Mouse (Mus musculus) heart, adult 2 months (tissue): ENCODE measurements around the gene Cdc34. TPM values are rescaled to one million over a fixed set of nuclear protein-coding genes. Genes with fewer than 3 reads are reported as not detected.

Source experiments
- DNase-seq, 2 experiments: peaks; one replicate each; pipeline ENCODE4 v3.0.0; 2021
- H3K27ac ChIP-seq: fragments of 200-600 bp; 2 replicates; pipeline ENCODE4 v1.8.1; 2022
- H3K27me3 ChIP-seq: fragments of 200-500 bp; 2 replicates; pipeline ENCODE4 v1.6.1; 2012; ENCODE audit warnings: mild to moderate bottlenecking, low read length, inconsistent platforms, mixed read lengths; ENCODE audit not compliant: control insufficient read depth, insufficient read depth
- H3K36me3 ChIP-seq: fragments of 200-500 bp; 2 replicates; pipeline ENCODE4 v1.6.1; 2012; ENCODE audit warnings: low read length, inconsistent platforms; ENCODE audit not compliant: control insufficient read depth, insufficient read depth
- H3K4me1 ChIP-seq: fragments of 200-500 bp; 2 replicates; pipeline ENCODE4 v1.6.1; 2011; ENCODE audit warnings: low read length; ENCODE audit not compliant: control insufficient read depth, insufficient read depth
- H3K4me3 ChIP-seq: fragments of 200-600 bp; 2 replicates; pipeline ENCODE4 v1.8.1; 2022
- H3K79me2 ChIP-seq: fragments of 200-500 bp; replicated peaks from 2 replicates; pipeline ENCODE4 v1.6.1; 2012; ENCODE audit warnings: mild to moderate bottlenecking, inconsistent platforms, low read length, moderate library complexity, mixed read lengths; ENCODE audit not compliant: control insufficient read depth, insufficient read depth
- H3K9ac ChIP-seq: fragments of 200-500 bp; 2 replicates; pipeline ENCODE4 v1.6.1; 2012; ENCODE audit warnings: low read depth, mild to moderate bottlenecking, control low read depth, inconsistent platforms, low read length, mixed read lengths
- CTCF ChIP-seq: fragments of 200-600 bp; IDR thresholded peaks from 2 replicates; pipeline ENCODE4 v1.8.1; 2022; ENCODE audit warnings: antibody characterized with exemption, mild to moderate bottlenecking, moderate library complexity
- EP300 ChIP-seq: fragments of 200-500 bp; IDR thresholded peaks from 2 replicates; pipeline ENCODE4 v1.6.1; 2011; ENCODE audit warnings: low read depth, low read length, control low read depth; ENCODE audit not compliant: insufficient read depth
- POLR2A ChIP-seq: fragments of 200-500 bp; IDR thresholded peaks from 2 replicates; pipeline ENCODE4 v1.6.1; 2011; ENCODE audit warnings: mild to moderate bottlenecking, low read depth, low read length, control low read depth; ENCODE audit not compliant: insufficient read depth
- WGBS: fragments of 180-500 bp; shearing (Covaris S2); methylation state at CpG from one replicate; pipeline ENCODE4 v1.1.7; 2018; 5-methylcytosine and 5-hydroxymethylcytosine counted together
- intact Hi-C: fragments of 180-260 bp; cut with DNase I; formaldehyde crosslinking; loops from one replicate; pipeline ENCODE4 v1.15.1; 2025
- polyA plus RNA-seq: library from polyadenylated mRNA; depleted of rRNA; stranded (reverse); fragments of >200 nt; gene quantifications from 2 replicates; pipeline ENCODE4 v1.2.3, GENCODE M21; 2012
- total RNA-seq, 2 experiments: library from RNA; stranded (reverse); gene quantifications; 2 replicates each; pipeline ENCODE4 v1.2.3; 2021

Cdc34 gene
- total and polyA plus RNA-seq, 3 experiments: 196 to 352 (median 216) TPM

DNA sequence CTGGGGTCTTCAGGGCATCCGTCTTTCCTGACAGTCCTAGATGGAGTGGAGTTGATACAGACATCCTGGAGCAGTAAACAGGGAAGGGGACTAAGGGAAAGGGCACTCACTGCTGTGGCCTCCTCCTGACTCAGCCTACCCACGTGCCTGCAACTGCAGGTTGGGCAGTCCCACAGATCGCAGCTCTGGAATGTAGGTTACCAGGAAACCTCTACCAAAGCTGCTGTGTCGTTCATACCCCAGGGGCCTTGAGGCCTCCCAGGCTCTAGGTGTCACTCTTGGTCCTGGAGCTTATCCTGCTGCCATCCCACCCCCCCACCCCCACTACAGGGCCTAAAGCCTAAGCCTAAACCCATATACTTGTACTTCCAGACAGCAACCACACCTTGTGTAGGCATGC, 25.8 kb downstream of the Cdc34 start:
- H3K9ac ChIP-seq: no peak overlapping the region
- peaks cover 22% of the 10 kb centered on the region for H3K4me1 ChIP-seq
- TF ChIP-seq CTCF (no peak), EP300 (no peak), POLR2A (0 out of 2 replicates have a peak, but pooled peaks have one; percentile 23)
- no peaks in the 10 kb centered on the region for H3K27me3 ChIP-seq
- intact Hi-C loops: loop anchor here (5.0 kb wide), 1 partner anchor 75 kb away; no protein-coding TSS in a partner anchor
- no peak for DNase-seq
- H3K27ac ChIP-seq: no peak overlapping the region; the same call in 1 of the 2 replicates
- no peak overlapping the region for H3K4me3 ChIP-seq
- peaks cover 8% of the 10 kb centered on the region; the same call in 1 of the 2 replicates for H3K79me2 ChIP-seq
- H3K36me3 ChIP-seq: no peaks in the 10 kb centered on the region; the same call in 1 of the 2 replicates
- WGBS: 47% methylated on average over 4 of the region's 4 CpGs

DNA sequence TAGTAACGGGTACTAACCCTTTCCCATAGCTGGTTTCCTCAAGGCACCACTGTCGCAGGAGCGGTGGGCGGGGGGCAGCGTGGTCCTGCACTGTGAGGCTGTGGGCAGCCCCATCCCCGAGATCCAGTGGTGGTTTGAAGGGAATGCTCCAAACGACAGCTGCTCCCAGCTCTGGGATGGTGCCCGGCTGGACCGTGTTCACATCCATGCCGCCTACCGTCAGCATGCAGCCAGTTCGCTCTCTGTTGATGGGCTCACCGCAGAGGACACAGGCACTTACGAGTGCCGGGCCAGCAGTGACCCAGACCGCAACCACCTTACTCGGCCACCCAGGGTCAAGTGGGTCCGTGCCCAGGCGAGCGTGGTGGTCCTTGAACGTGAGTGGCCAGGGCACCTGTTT, 26.7 kb downstream of the Cdc34 start:
- Histone ChIP-seq H3K36me3 (no peaks in the 10 kb centered on the region; the same call in 1 of the 2 replicates), H3K27me3 (no peaks in the 10 kb centered on the region), H3K4me3 (no peak overlapping the region), H3K4me1 (peaks cover 22% of the 10 kb centered on the region), H3K27ac (no peak overlapping the region), H3K79me2 (peaks cover 8% of the 10 kb centered on the region; the same call in 1 of the 2 replicates), H3K9ac (0 out of 2 replicates have a peak overlapping the region, but pooled peaks have one; percentile 8)
- intact Hi-C loops: loop anchor here (5.0 kb wide), 1 partner anchor 74 kb away; no protein-coding TSS in a partner anchor
- TF ChIP-seq POLR2A (no peak), EP300 (no peak), CTCF (no peak)
- 66% methylated on average over 21 of the region's 21 CpGs for WGBS
- DNase-seq: no peak

DNA sequence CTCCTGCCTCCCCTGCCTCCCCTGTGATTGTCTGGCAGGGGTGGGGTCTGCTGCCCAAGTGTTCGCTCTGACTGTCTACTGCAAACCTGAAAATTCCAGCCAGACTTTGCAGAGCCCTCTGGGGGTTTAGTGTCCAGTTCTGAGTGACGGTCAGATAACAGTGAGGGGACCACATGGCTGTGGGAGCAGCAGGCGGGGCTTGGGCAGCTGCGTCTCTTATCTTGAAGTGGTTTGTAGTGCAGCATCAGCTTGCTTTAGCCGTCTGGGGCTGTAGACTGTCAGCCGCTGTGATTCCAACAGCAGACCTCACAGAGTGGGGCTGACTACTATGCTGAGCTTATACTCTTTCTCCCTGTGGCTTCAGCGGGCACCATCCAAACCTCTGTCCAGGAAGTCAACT, 27.3 kb downstream of the Cdc34 start:
- TF ChIP-seq CTCF (no peak), EP300 (no peak), POLR2A (0 out of 2 replicates have a peak, but pooled peaks have one; percentile 25)
- no peak overlapping the region for H3K27ac ChIP-seq
- intact Hi-C loops: loop anchor here (5.0 kb wide), 1 partner anchor 73 kb away; no protein-coding TSS in a partner anchor
- DNase-seq: no peak
- H3K27me3 ChIP-seq: no peaks in the 10 kb centered on the region
- no peak overlapping the region for H3K4me3 ChIP-seq
- WGBS: 39% methylated on average over 7 of the region's 7 CpGs
- no peak overlapping the region for H3K9ac ChIP-seq
- H3K36me3 ChIP-seq: no peaks in the 10 kb centered on the region; the same call in 1 of the 2 replicates
- H3K4me1 ChIP-seq: peaks cover 21% of the 10 kb centered on the region
- H3K79me2 ChIP-seq: peaks cover 8% of the 10 kb centered on the region; the same call in 1 of the 2 replicates

DNA sequence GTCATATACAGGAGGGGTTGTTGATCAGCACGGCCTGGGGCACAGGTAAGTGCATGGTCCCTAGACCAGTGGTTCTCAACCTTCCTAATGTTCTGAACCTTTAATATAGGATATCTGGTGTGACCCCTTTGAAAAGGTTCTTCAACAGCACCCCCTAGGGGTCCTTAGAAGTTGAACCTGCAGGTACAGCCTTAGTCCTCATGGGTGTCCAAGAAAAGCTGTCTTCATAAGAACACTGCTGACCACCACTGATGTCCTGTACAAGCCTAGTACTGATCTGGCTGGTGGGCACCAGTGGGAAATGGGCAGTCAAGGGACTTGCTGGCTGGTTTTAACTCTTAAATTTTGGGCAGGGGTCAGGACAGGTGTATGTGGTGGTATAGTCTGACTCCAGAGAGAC, 30.0 kb downstream of the Cdc34 start:
- Histone ChIP-seq H3K36me3 (no peaks in the 10 kb centered on the region; the same call in 1 of the 2 replicates), H3K4me1 (peaks cover 9% of the 10 kb centered on the region), H3K4me3 (no peak overlapping the region), H3K9ac (no peak overlapping the region), H3K27me3 (peaks cover 3% of the 10 kb centered on the region; the same call in 1 of the 2 replicates), H3K27ac (no peak overlapping the region), H3K79me2 (0 out of 2 replicates have a peak, but pooled peaks cover 3% of the 10 kb centered on the region)
- TF ChIP-seq EP300 (no peak), POLR2A (no peak), CTCF (no peak)
- WGBS: 76% methylated on average over 1 of the region's 1 CpGs
- intact Hi-C loops: no loop called here
- DNase-seq: no peak

DNA sequence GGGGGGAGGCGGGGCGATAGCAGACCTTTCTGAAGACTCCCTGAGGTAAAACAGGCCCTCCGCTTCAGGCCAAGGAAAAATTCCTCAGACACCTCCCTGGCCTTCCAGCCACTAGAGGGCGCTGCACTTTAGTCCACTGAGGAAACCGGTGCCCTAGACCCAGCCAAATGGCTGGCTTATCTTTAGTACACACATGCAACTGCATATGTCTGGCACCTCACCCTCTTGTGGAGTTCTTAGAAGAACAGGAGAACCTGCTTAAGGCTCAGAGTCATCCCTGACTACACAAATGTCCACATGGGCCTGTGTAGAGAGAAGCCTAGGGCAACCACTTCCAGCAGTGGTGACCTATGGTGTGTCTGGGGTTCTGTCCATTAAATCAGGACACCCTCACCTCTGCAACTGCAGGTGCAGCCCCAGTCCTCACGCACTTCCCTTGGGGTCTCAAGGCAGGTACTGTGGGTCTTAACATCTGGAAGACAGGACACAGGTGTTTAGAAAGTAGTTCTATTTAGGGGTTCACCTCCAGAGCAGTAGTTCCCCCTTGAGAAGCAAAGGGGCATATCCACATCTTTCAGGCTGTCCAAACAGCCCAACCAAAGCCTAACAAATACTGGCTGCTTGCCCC, 30.6 kb downstream of the Cdc34 start:
- H3K27me3 ChIP-seq: peaks cover 4% of the 10 kb centered on the region; the same call in 1 of the 2 replicates
- peaks cover 5% of the 10 kb centered on the region for H3K4me1 ChIP-seq
- H3K4me3 ChIP-seq: no peak overlapping the region
- peak; percentile 73 to 82 for DNase-seq
- intact Hi-C loops: no loop called here
- H3K79me2 ChIP-seq: no peaks in the 10 kb centered on the region
- WGBS: 16% methylated on average over 4 of the region's 6 CpGs
- H3K9ac ChIP-seq: no peak overlapping the region
- no peaks in the 10 kb centered on the region for H3K36me3 ChIP-seq
- 0 out of 2 replicates have a peak, but pooled peaks have one; percentile 30 for TF ChIP-seq EP300
- TF ChIP-seq POLR2A: no peak; the same call in 1 of the 2 replicates
- TF ChIP-seq CTCF: peak; percentile 65
- H3K27ac ChIP-seq: no peak overlapping the region

DNA sequence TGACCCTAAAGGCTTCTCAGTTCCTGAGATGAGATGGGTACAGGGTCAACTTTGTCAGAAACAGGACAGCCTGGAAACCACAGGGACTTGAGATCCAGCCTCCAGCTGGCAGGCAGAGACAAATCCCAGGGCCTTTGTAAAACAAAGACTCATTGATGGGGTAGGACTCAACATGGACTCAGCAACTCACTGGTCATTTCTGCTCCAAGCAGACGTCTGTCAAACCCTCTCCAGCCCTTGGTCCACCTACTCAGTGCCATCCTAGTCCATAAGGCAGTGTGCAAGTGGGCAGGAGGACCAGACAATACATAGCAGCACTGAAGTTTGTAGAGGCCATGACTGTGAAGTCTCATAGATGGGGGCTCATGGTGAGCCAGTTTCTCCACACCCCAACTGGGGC, 31.2 kb downstream of the Cdc34 start:
- Histone ChIP-seq H3K27me3 (peaks cover 4% of the 10 kb centered on the region; the same call in 1 of the 2 replicates), H3K36me3 (no peaks in the 10 kb centered on the region), H3K27ac (no peak overlapping the region), H3K79me2 (no peaks in the 10 kb centered on the region), H3K4me1 (peaks cover 5% of the 10 kb centered on the region), H3K4me3 (no peak overlapping the region), H3K9ac (no peak overlapping the region)
- intact Hi-C loops: no loop called here
- WGBS: 19% methylated on average over 1 of the region's 1 CpGs
- TF ChIP-seq POLR2A: no peak
- TF ChIP-seq EP300: no peak; the same call in 1 of the 2 replicates
- TF ChIP-seq CTCF: no peak
- no peak for DNase-seq
